ENCODE assay signal across 19 mouse cellular contexts in the genomic region with DNA sequence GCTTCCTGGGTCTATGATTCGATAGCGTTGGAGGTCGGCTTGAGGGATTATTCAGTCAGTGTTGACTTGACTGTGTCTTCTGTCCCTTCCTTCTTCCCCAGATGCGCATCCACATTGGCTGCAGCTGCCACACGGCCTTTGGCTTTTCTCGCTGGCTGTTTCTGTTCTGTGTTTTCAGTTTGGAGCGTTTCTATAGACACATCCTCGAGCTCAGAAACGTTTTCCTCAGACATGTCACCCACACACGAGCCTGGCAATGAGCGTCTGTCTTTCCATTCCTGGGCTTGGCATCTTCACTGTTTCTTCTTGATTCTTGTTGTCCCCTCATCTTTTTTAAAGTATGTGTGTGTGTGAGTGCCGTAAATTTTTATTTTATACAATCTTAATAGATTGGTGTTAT. TPM values are rescaled to one million over a fixed set of nuclear protein-coding genes. Genes with fewer than 3 reads are reported as not detected.
"Had no signal": no experiment of that assay in that cellular context is flagged by ENCODE, and none has a peak within 500 bp of the region (broad histone marks: within the 10 kb centered on the region; RNA-seq: fewer than 3 reads in every experiment).

No protein-coding gene starts in this region.

- H3K27ac ChIP-seq: kidney, embryonic 15.5 days; limb, embryonic 12.5 days; limb, embryonic 15.5 days; liver, embryonic 14.5 days; macrophage; midbrain, embryonic 12.5 days; midbrain, embryonic 15.5 days; neural tube, embryonic 12.5 days; neural tube, embryonic 15.5 days had no signal

- H3K4me3 ChIP-seq: kidney, embryonic 15.5 days; limb, embryonic 12.5 days; limb, embryonic 15.5 days; midbrain, embryonic 12.5 days; midbrain, embryonic 15.5 days; neural tube, embryonic 12.5 days; neural tube, embryonic 15.5 days had no signal

- DNase-seq: kidney, adult 11 months; kidney, adult 8-10 months; kidney, postnatal 10 days; kidney, postnatal 36 days; layer of hippocampus, adult 9-11 months; liver, postnatal 0 days; lung, embryonic 14.5 days; thymus, adult 18-20 months; thymus, postnatal 36 days had no signal

RNA-seq across cellular contexts. Expression of a gene that starts 8.1 kb away (rescaled TPM):
- total RNA-seq: megakaryocyte, adult 5-6 weeks had no signal
